Comparison of ENCODE assay signal across 12 mouse cellular contexts in the genomic region with DNA sequence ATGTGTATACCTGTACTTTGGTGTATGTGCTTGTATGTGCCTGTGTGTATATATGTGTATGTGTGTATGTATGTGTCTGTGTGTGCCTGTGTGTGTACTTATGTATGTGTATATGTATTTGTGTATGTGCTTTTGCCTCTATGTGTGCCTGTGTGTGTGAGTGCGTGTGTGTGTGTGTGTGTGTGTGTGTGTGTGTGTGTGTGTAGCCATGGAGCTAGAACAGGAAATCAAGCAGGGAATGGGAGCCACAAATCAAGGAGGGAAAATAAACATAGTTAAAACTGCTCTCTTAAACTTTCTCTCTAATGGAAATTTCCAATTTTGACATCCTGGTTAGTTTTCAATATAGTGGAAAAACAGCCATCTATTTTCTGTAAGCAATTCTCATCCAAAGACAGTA. TPM values are rescaled to one million over a fixed set of nuclear protein-coding genes. Genes with fewer than 3 reads are reported as not detected.
A peak's percentile ranks its signal among the peaks of the same experiment; 100 is the strongest.
DNase-seq lines count a peak whose midpoint lies in the region; ATAC-seq and TF ChIP-seq lines count a peak whose summit lies in the region.
"Had no signal": no experiment of that assay in that cellular context is flagged by ENCODE, and none has a peak within 500 bp of the region (broad histone marks: within the 10 kb centered on the region; RNA-seq: fewer than 3 reads in every experiment).

No protein-coding gene starts in this region.

- DNase-seq in heart, postnatal 10 days = no peak
- no peak for DNase-seq in lung, postnatal 0 days (ENCODE audit: low spot score)
- DNase-seq in lung, postnatal 14 days = no peak
- DNase-seq in kidney, postnatal 0 days (ENCODE audit: low spot score) = no peak
- DNase-seq in retina, embryonic 14.5 days (ENCODE audit: low spot score) = no peak
- DNase-seq: cerebellum, postnatal 36 days; right cerebral cortex, postnatal 4 days; thymus, postnatal 14 days had no signal

- no peak for TF ChIP-seq POLR2A in olfactory bulb, adult 2 months (IDR thresholded peaks at IDR 0.05; ENCODE audit: insufficient read depth, low read depth, low read length)

- H3K4me2 ChIP-seq in heart, embryonic 16.5 days (ENCODE audit: low read depth, low read length) = no peak overlapping the region
- no peak overlapping the region for H3K4me2 ChIP-seq in lung, postnatal 0 days (replicated peaks; ENCODE audit: low read depth, low read length)
- no peak overlapping the region for H3K4me2 ChIP-seq in kidney, postnatal 0 days (ENCODE audit: low read length)

- no peak overlapping the region for H3K4me3 ChIP-seq in heart, embryonic 16.5 days (ENCODE audit: low read length)
- no peak overlapping the region for H3K4me3 ChIP-seq in lung, postnatal 0 days (ENCODE audit: low read depth, low read length)
- no peak overlapping the region for H3K4me3 ChIP-seq in kidney, postnatal 0 days (replicated peaks; ENCODE audit: low read depth, low read length)
- H3K4me3 ChIP-seq in olfactory bulb, adult 2 months (ENCODE audit: insufficient read depth, low read depth, low read length) = no peak overlapping the region

- no peak overlapping the region for H3K9ac ChIP-seq in heart, embryonic 16.5 days (ENCODE audit: low read length)
- no peak overlapping the region for H3K9ac ChIP-seq in lung, postnatal 0 days (replicated peaks; ENCODE audit: low read depth)
- H3K9ac ChIP-seq in kidney, postnatal 0 days (ENCODE audit: low read depth, low read length) = no peak overlapping the region

- no peaks in the 10 kb centered on the region for H3K36me3 ChIP-seq in heart, embryonic 16.5 days (ENCODE audit: control insufficient read depth, insufficient read depth)
- H3K36me3 ChIP-seq in lung, postnatal 0 days (ENCODE audit: insufficient read depth, low read length) = no peaks in the 10 kb centered on the region
- H3K36me3 ChIP-seq in kidney, postnatal 0 days (ENCODE audit: insufficient read depth, low read length) = no peaks in the 10 kb centered on the region

- no peak for ATAC-seq in heart, embryonic 16.5 days (replicated peaks; ENCODE audit: extremely low read depth, insufficient read depth, low FRiP score)
- peak; percentile 4; the same call in 1 of the 2 replicates for ATAC-seq in lung, postnatal 0 days
- no peak; the same call in 1 of the 2 replicates for ATAC-seq in kidney, postnatal 0 days (replicated peaks; ENCODE audit: low FRiP score, low read depth)
- ATAC-seq in monocyte, adult 5-6 weeks (replicated peaks; ENCODE audit: insufficient number of reproducible peaks, low FRiP score, low TSS enrichment, poor library complexity, severe bottlenecking) = no peak
- ATAC-seq: CD4-positive, CD25-positive, alpha-beta regulatory T cell, adult 4 months had no signal

- intact Hi-C loops in heart, postnatal 10 days (cut with DNase I) = no loop called here

- peak overlapping the region; percentile 51 for H3K27ac ChIP-seq in heart, embryonic 16.5 days (ENCODE audit: low read length)
- H3K27ac ChIP-seq in lung, postnatal 0 days (ENCODE audit: low read length) = peak overlapping the region; percentile 20; the same call in 1 of the 2 replicates
- peak overlapping the region; percentile 55 for H3K27ac ChIP-seq in kidney, postnatal 0 days
- peak overlapping the region; percentile 13; the same call in 1 of the 2 replicates for H3K27ac ChIP-seq in olfactory bulb, adult 2 months (ENCODE audit: insufficient read depth, low read depth, low read length)

- H3K9me3 ChIP-seq in heart, embryonic 16.5 days (replicated peaks; ENCODE audit: control insufficient read depth, low read length) = no peaks in the 10 kb centered on the region
- no peaks in the 10 kb centered on the region for H3K9me3 ChIP-seq in lung, postnatal 0 days (ENCODE audit: low read length)
- H3K9me3 ChIP-seq in kidney, postnatal 0 days (replicated peaks; ENCODE audit: low read length) = no peaks in the 10 kb centered on the region

- H3K27me3 ChIP-seq in heart, embryonic 16.5 days (ENCODE audit: control insufficient read depth, insufficient read depth, low read length) = no peaks in the 10 kb centered on the region
- H3K27me3 ChIP-seq in lung, postnatal 0 days (replicated peaks; ENCODE audit: insufficient read depth, low read length) = no peaks in the 10 kb centered on the region
- no peaks in the 10 kb centered on the region for H3K27me3 ChIP-seq in kidney, postnatal 0 days (ENCODE audit: insufficient read depth, low read length)

- WGBS in heart, embryonic 16.5 days = 56% methylated on average over 1 of the region's 1 CpGs
- 56% methylated on average over 1 of the region's 1 CpGs for WGBS in lung, postnatal 0 days
- 58% methylated on average over 1 of the region's 1 CpGs for WGBS in kidney, postnatal 0 days
- WGBS in olfactory bulb, adult 2 months = 69% methylated on average over 1 of the region's 1 CpGs

- TF ChIP-seq CTCF in lung, postnatal 0 days (IDR thresholded peaks at IDR 0.05) = no peak
- TF ChIP-seq CTCF in kidney, postnatal 0 days (IDR thresholded peaks at IDR 0.05; ENCODE audit: low read depth) = no peak
- no peak for TF ChIP-seq CTCF in olfactory bulb, adult 2 months (IDR thresholded peaks at IDR 0.05; ENCODE audit: insufficient read depth, low read depth, low read length)

- peaks cover 18% of the 10 kb centered on the region for H3K4me1 ChIP-seq in heart, embryonic 16.5 days (ENCODE audit: control insufficient read depth, insufficient read depth, low read length)
- peaks cover 21% of the 10 kb centered on the region; the same call in 1 of the 2 replicates for H3K4me1 ChIP-seq in lung, postnatal 0 days (ENCODE audit: insufficient read depth, low read depth, low read length)
- H3K4me1 ChIP-seq in kidney, postnatal 0 days (replicated peaks; ENCODE audit: insufficient read depth, low read length) = 0 out of 2 replicates have a peak, but pooled peaks cover 8% of the 10 kb centered on the region
- peaks cover 5% of the 10 kb centered on the region for H3K4me1 ChIP-seq in olfactory bulb, adult 2 months (ENCODE audit: control insufficient read depth, insufficient read depth, low read length)

- no peak for TF ChIP-seq EP300 in lung, postnatal 0 days (IDR thresholded peaks at IDR 0.05)

RNA-seq across cellular contexts. Expression of gene Usp3, which starts 27.1 kb away (rescaled TPM):
- 42.3 and 42.7 TPM in 2 replicates for polyA plus RNA-seq in heart, embryonic 16.5 days (2015; fragmentation: Nextera tagmentation; extraction: Ambion mirVana)
- 10 to 100 TPM; 29.8 to 33.9 TPM for total RNA-seq in heart, postnatal 10 days (2021)
- polyA plus RNA-seq in lung, postnatal 0 days (2015; fragmentation: Nextera tagmentation; extraction: Ambion mirVana) = 45.9 and 51.8 TPM in 2 replicates
- 58.7 and 63.4 TPM in 2 replicates for polyA plus RNA-seq in kidney, postnatal 0 days (2015; fragmentation: Nextera tagmentation; extraction: Ambion mirVana)
- 943 TPM in 1 of 2 replicates, not detected in the other for polyA plus RNA-seq in olfactory bulb, adult 2 months (2012; ENCODE audit: insufficient read depth, insufficient read length, low replicate concordance, missing spikeins)
- 137 to 178 TPM (median 170 TPM) in 3 replicates for total RNA-seq in monocyte, adult 5-6 weeks (2017)
